Mouse (Mus musculus) midbrain, embryonic 15.5 days (tissue): Measurements from ENCODE around the gene Nkx2-3. TPM values are rescaled to one million over a fixed set of nuclear protein-coding genes. Genes with fewer than 3 reads are reported as not detected.
A peak's percentile ranks its signal among the peaks of the same experiment; 100 is the strongest.

Experiments used
- ATAC-seq: fragments of 200-750 bp; cut with Nextera tagmentation; replicated peaks from 2 replicates; pipeline ENCODE4 v1.8.0; 2017; ENCODE audit warnings: moderate TSS enrichment
- H3K27ac ChIP-seq: fragments of 300-500 bp; sonication (generic); 2 replicates; pipeline ENCODE4 v1.5.1; 2015; ENCODE audit warnings: mild to moderate bottlenecking, inconsistent platforms
- H3K27me3 ChIP-seq: fragments of 300-500 bp; sonication (generic); replicated peaks from 2 replicates; pipeline ENCODE4 v1.6.1; 2015; ENCODE audit warnings: inconsistent platforms
- H3K36me3 ChIP-seq: fragments of 300-500 bp; sonication (generic); replicated peaks from 2 replicates; pipeline ENCODE4 v1.6.1; 2015; ENCODE audit warnings: inconsistent platforms
- H3K4me1 ChIP-seq: fragments of 300-500 bp; sonication (generic); 2 replicates; pipeline ENCODE4 v1.6.1; 2015; ENCODE audit warnings: inconsistent platforms
- H3K4me2 ChIP-seq: fragments of 300-500 bp; sonication (generic); 2 replicates; pipeline ENCODE4 v1.6.1; 2015; ENCODE audit warnings: inconsistent platforms, mild to moderate bottlenecking, moderate library complexity
- H3K4me3 ChIP-seq: fragments of 300-500 bp; sonication (generic); 2 replicates; pipeline ENCODE4 v1.5.1; 2015; ENCODE audit warnings: mild to moderate bottlenecking, inconsistent platforms
- H3K9ac ChIP-seq: fragments of 300-500 bp; sonication (generic); 2 replicates; pipeline ENCODE4 v1.6.1; 2015; ENCODE audit warnings: mild to moderate bottlenecking, inconsistent platforms
- H3K9me3 ChIP-seq: fragments of 300-500 bp; sonication (generic); 2 replicates; pipeline ENCODE4 v1.6.1; 2016; ENCODE audit warnings: inconsistent platforms
- WGBS: fragments of 180-500 bp; shearing (Covaris S2); methylation state at CpG from one replicate; pipeline ENCODE4 v1.1.7; 2015; ENCODE audit warnings: mixed read lengths; 5-methylcytosine and 5-hydroxymethylcytosine counted together
- polyA plus RNA-seq: library from polyadenylated mRNA; unstranded; fragments of >200 nt; fragmentation: Nextera tagmentation; extraction: Ambion mirVana; gene quantifications from 2 replicates; pipeline ENCODE4 v1.2.1, GENCODE M21; 2015

The Nkx2-3 gene
- polyA plus RNA-seq, 1 experiment from 2014 or later = 0.40 TPM

GRCm38 (mm10) chr19:43615571-43616414 is 3.7 kb downstream of the Nkx2-3 start:
- Histone ChIP-seq H3K4me1 (peaks cover 26% of the 10 kb centered on the region), H3K4me2 (peak overlapping the region; percentile 54), H3K4me3 (peak overlapping the region; percentile 32), H3K36me3 (no peaks in the 10 kb centered on the region), H3K9ac (no peak overlapping the region; the same call in 1 of the 2 replicates), H3K27ac (peak overlapping the region; percentile 42; the same call in 1 of the 2 replicates), H3K9me3 (no peaks in the 10 kb centered on the region), H3K27me3 (peaks cover 81% of the 10 kb centered on the region)
- ATAC-seq = peak; percentile 45
- WGBS = under 1% methylated on average over 32 of the region's 34 CpGs

GRCm38 (mm10) chr19:43616415-43616861 is 4.3 kb downstream of the Nkx2-3 start:
- Histone ChIP-seq H3K4me2 (peak overlapping the region; percentile 54), H3K27me3 (peaks cover 80% of the 10 kb centered on the region), H3K27ac (peak overlapping the region; percentile 42; the same call in 1 of the 2 replicates), H3K36me3 (no peaks in the 10 kb centered on the region), H3K4me1 (peaks cover 26% of the 10 kb centered on the region), H3K9me3 (no peaks in the 10 kb centered on the region), H3K9ac (no peak overlapping the region), H3K4me3 (peak overlapping the region; percentile 32)
- WGBS = under 1% methylated on average over 35 of the region's 35 CpGs
- peak; percentile 81 for ATAC-seq

- no peaks in the 10 kb centered on the region for H3K9me3 ChIP-seq
- WGBS = 0% methylated on average over 12 of the region's 12 CpGs
- H3K9ac ChIP-seq = no peak overlapping the region
- peak overlapping the region; percentile 32 for H3K4me3 ChIP-seq
- no peaks in the 10 kb centered on the region for H3K36me3 ChIP-seq
- H3K27me3 ChIP-seq = peaks cover 80% of the 10 kb centered on the region
- no peak overlapping the region for H3K27ac ChIP-seq
- no peak for ATAC-seq
- peak overlapping the region; percentile 54 for H3K4me2 ChIP-seq
- peaks cover 26% of the 10 kb centered on the region for H3K4me1 ChIP-seq
Measured at GRCm38 (mm10) chr19:43616889-43617288, 4.8 kb downstream of the Nkx2-3 start.

- H3K4me2 ChIP-seq = no peak overlapping the region
- H3K9me3 ChIP-seq = no peaks in the 10 kb centered on the region
- no peak for ATAC-seq
- 36% methylated on average over 10 of the region's 10 CpGs for WGBS
- no peak overlapping the region for H3K4me3 ChIP-seq
- H3K27me3 ChIP-seq = peaks cover 80% of the 10 kb centered on the region
- no peaks in the 10 kb centered on the region for H3K36me3 ChIP-seq
- H3K27ac ChIP-seq = no peak overlapping the region
- no peak overlapping the region for H3K9ac ChIP-seq
- peaks cover 26% of the 10 kb centered on the region for H3K4me1 ChIP-seq
Measured at GRCm38 (mm10) chr19:43617761-43618349, 5.7 kb downstream of the Nkx2-3 start.

GRCm38 (mm10) chr19:43618505-43619030 is 6.4 kb downstream of the Nkx2-3 start:
- peaks cover 83% of the 10 kb centered on the region for H3K27me3 ChIP-seq
- peaks cover 26% of the 10 kb centered on the region for H3K4me1 ChIP-seq
- no peak overlapping the region for H3K4me3 ChIP-seq
- no peak for ATAC-seq
- H3K27ac ChIP-seq = no peak overlapping the region
- no peaks in the 10 kb centered on the region for H3K36me3 ChIP-seq
- WGBS = 10% methylated on average over 5 of the region's 5 CpGs
- no peak overlapping the region for H3K4me2 ChIP-seq
- no peak overlapping the region for H3K9ac ChIP-seq
- H3K9me3 ChIP-seq = no peaks in the 10 kb centered on the region

GRCm38 (mm10) chr19:43619916-43620479 is 7.9 kb downstream of the Nkx2-3 start:
- H3K4me3 ChIP-seq = no peak overlapping the region

GRCm38 (mm10) chr19:43623913-43624312 is 11.8 kb downstream of the Nkx2-3 start:
- WGBS = 35% methylated on average over 4 of the region's 4 CpGs
- H3K4me1 ChIP-seq = no peaks in the 10 kb centered on the region
- H3K27me3 ChIP-seq = peaks cover 54% of the 10 kb centered on the region
- H3K4me3 ChIP-seq = no peak overlapping the region
- no peak overlapping the region for H3K27ac ChIP-seq
- no peaks in the 10 kb centered on the region for H3K9me3 ChIP-seq
- H3K4me2 ChIP-seq = no peak overlapping the region
- ATAC-seq = no peak
- no peaks in the 10 kb centered on the region for H3K36me3 ChIP-seq
- H3K9ac ChIP-seq = no peak overlapping the region

More at GRCm38 (mm10) chr19:43619916-43620479, 7.9 kb downstream of the Nkx2-3 start:
- no peak overlapping the region for H3K4me2 ChIP-seq
- H3K27me3 ChIP-seq = peaks cover 85% of the 10 kb centered on the region
- H3K27ac ChIP-seq = no peak overlapping the region
- H3K9me3 ChIP-seq = no peaks in the 10 kb centered on the region
- no peak overlapping the region for H3K9ac ChIP-seq
- H3K36me3 ChIP-seq = no peaks in the 10 kb centered on the region
- H3K4me1 ChIP-seq = peaks cover 16% of the 10 kb centered on the region
- 9% methylated on average over 18 of the region's 18 CpGs for WGBS
- no peak for ATAC-seq

- H3K27ac ChIP-seq = no peak overlapping the region
- H3K4me3 ChIP-seq = no peak overlapping the region
- 18% methylated on average over 3 of the region's 3 CpGs for WGBS
- H3K4me1 ChIP-seq = no peaks in the 10 kb centered on the region
- peaks cover 32% of the 10 kb centered on the region for H3K27me3 ChIP-seq
- H3K4me2 ChIP-seq = no peak overlapping the region
- no peaks in the 10 kb centered on the region for H3K36me3 ChIP-seq
- no peak overlapping the region for H3K9ac ChIP-seq
- ATAC-seq = no peak
- H3K9me3 ChIP-seq = no peaks in the 10 kb centered on the region
Measured at GRCm38 (mm10) chr19:43626160-43626559, 14.0 kb downstream of the Nkx2-3 start.

- ATAC-seq = no peak
- WGBS = 90% methylated on average over 3 of the region's 3 CpGs
- no peak overlapping the region for H3K4me2 ChIP-seq
Measured at GRCm38 (mm10) chr19:43627345-43627744, 15.2 kb downstream of the Nkx2-3 start.

GRCm38 (mm10) chr19:43629088-43629487 is 17.0 kb downstream of the Nkx2-3 start:
- 48% methylated on average over 4 of the region's 4 CpGs for WGBS
- Histone ChIP-seq H3K4me3 (no peak overlapping the region), H3K9ac (no peak overlapping the region), H3K27me3 (peaks cover 4% of the 10 kb centered on the region; the same call in 1 of the 2 replicates), H3K36me3 (no peaks in the 10 kb centered on the region), H3K27ac (no peak overlapping the region), H3K4me1 (no peaks in the 10 kb centered on the region), H3K4me2 (no peak overlapping the region), H3K9me3 (no peaks in the 10 kb centered on the region)
- no peak for ATAC-seq

More at GRCm38 (mm10) chr19:43627345-43627744, 15.2 kb downstream of the Nkx2-3 start:
- H3K4me1 ChIP-seq = no peaks in the 10 kb centered on the region
- no peak overlapping the region for H3K4me3 ChIP-seq
- H3K9me3 ChIP-seq = no peaks in the 10 kb centered on the region
- H3K27ac ChIP-seq = no peak overlapping the region
- H3K27me3 ChIP-seq = peaks cover 21% of the 10 kb centered on the region
- H3K36me3 ChIP-seq = no peaks in the 10 kb centered on the region
- no peak overlapping the region for H3K9ac ChIP-seq

- ATAC-seq = no peak
- Histone ChIP-seq H3K9ac (no peak overlapping the region), H3K27me3 (no peaks in the 10 kb centered on the region), H3K27ac (no peak overlapping the region), H3K9me3 (no peaks in the 10 kb centered on the region), H3K4me3 (no peak overlapping the region), H3K36me3 (no peaks in the 10 kb centered on the region), H3K4me2 (no peak overlapping the region), H3K4me1 (no peaks in the 10 kb centered on the region)
- 30% methylated on average over 12 of the region's 12 CpGs for WGBS
Measured at GRCm38 (mm10) chr19:43630466-43631251, 18.5 kb downstream of the Nkx2-3 start.
